Mouse (Mus musculus): ENCODE data around the gene Upf3b. TPM values are rescaled to one million over a fixed set of nuclear protein-coding genes. Genes with fewer than 3 reads are reported as not detected.

The Upf3b gene
- total RNA-seq (2023) = 27.4 TPM

GRCm38 (mm10) chrX:37110193-37110880 lies at the start of gene Upf3b:
Gene Upf3b (minus strand): TSS chrX:37110322.

GRCm38 (mm10) chrX:37126671-37127358 lies 16.7 kb upstream of the Upf3b start, which contains the start of gene Nkap:
Gene Nkap (plus strand): TSS chrX:37126795.

GRCm38 (mm10) chrX:37084927-37085660 lies 25.0 kb downstream of the Upf3b start, which contains the start of gene Rpl39:
Gene Rpl39 (minus strand): TSS chrX:37085402.

GRCm38 (mm10) chrX:37048066-37048889 lies 61.8 kb downstream of the Upf3b start, which contains the start of gene Sowahd:
Gene Sowahd (plus strand): TSS chrX:37048845.

Other genes starting within 250 kb of the Upf3b start
- gene Ube2a, start 236.4 kb downstream of the Upf3b start, total RNA-seq (2023) = 71.5 TPM
- 33.4 TPM for gene C330007P06Rik, start 236.2 kb downstream of the Upf3b start, total RNA-seq (2023)
- 15.8 TPM for gene Nkrf, start 207.4 kb downstream of the Upf3b start, total RNA-seq (2023)
- gene Sept6, start 118.5 kb downstream of the Upf3b start, total RNA-seq (2023) = 151 TPM
- not detected for gene Sowahd, start 61.5 kb downstream of the Upf3b start, total RNA-seq (2023)
- 1,478 TPM for gene Rpl39, start 24.9 kb downstream of the Upf3b start, total RNA-seq (2023)
- 16.9 TPM for gene Nkap, start 16.5 kb upstream of the Upf3b start, total RNA-seq (2023)
- not detected for gene Akap14, start 58.5 kb upstream of the Upf3b start, total RNA-seq (2023)
- 87.6 TPM for gene Ndufa1, start 80.8 kb upstream of the Upf3b start, total RNA-seq (2023)
- gene Rnf113a1, start 80.9 kb upstream of the Upf3b start, total RNA-seq (2023) = 3.2 TPM
- not detected for gene Gm9, start 100.7 kb upstream of the Upf3b start, total RNA-seq (2023)
- not detected for gene Rhox1, start 111.9 kb upstream of the Upf3b start, total RNA-seq (2023)
- gene Rhox2a, start 134.7 kb upstream of the Upf3b start, total RNA-seq (2023) = not detected
- gene Rhox3a, start 139.6 kb upstream of the Upf3b start, total RNA-seq (2023) = not detected
- gene Rhox4a, start 155.0 kb upstream of the Upf3b start, total RNA-seq (2023) = not detected

Measured in CD4-positive naive resting alpha-beta T cell, adult 57 days (primary cell).